Mouse (Mus musculus) left cerebral cortex, postnatal 25 days (tissue): ENCODE measurements at regions not wholly inside any gene's neighbourhood (a gene's known extent, or its start where the extent isn't known, plus 50 kb on each side); places are given as distances from the start of the nearest gene placed in this dataset.
A peak's percentile ranks its signal among the peaks of the same experiment; 100 is the strongest.

Experiments used
- DNase-seq, 2 experiments: peaks; one replicate each; pipeline ENCODE4 v3.0.0; 2022; ENCODE audit warnings: low spot score in 2 of 2, mixed read lengths in 1 of 2
- intact Hi-C: fragments of 180-260 bp; cut with DNase I; formaldehyde crosslinking; loops from one replicate; pipeline ENCODE4 v1.15.1; 2025

DNA sequence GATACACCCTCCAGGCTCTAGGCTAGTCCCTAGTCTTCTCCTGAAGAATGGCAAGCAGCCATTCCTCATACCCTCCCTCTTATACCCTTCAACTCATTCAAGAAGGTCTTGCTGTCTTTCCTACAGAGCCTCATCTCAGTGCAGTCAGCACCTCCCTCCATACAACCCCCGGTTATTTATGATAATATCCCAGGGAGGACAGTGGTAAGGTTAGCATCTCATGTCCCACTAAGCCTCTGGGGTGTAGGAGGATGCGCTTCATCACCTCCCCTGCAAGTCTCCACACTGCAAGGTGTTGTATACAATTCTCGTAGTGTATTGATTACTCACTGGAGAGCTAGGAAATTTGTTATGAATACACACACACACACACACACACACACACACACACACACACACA is 80.2 kb upstream of the Shisa6 start:
- DNase-seq, result no peak
- intact Hi-C loops, result no loop called here

DNA sequence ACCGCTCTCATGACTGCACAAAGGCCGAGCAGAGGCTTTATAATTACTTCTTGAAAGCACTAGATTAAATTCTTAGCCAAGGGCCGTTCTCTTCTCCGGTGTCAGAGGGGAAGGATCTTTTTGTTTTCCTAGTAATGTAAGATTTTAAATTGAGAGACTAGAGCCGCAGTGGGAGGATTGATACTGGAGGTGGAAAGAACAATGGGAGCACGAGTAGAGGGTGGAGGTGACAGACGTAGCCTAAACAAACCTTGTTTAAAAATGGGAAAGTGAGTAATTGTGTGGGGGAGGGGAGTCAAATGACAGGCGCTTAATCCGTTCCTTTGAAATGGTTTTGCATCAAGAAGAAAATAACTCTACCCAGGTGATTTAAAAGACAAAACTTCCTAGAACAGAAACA is 80.9 kb upstream of the Shisa6 start:
- no peak for DNase-seq
- intact Hi-C loops, result no loop called here

DNA sequence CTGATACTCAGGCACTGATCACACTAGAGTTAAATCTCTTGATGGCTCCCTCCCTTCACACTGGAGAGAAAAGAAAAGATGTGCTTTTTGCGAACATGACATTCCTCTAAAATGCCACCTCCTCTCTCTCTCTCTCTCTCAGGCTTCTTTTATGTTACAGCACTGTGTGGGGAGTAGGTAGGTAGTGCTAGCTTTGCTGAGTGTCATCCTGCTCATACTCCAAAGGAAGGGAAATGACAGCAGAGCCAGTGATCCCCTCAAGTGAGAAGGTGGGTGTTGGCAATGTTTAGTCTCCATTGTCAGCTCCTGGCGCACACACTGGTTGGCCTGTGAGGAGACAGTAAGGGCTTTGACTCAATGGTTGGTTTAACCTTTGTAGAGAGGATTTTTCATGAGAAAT is 84.0 kb upstream of the Shisa6 start:
- peak in 1 of 2 experiments; percentile 73 for DNase-seq

DNA sequence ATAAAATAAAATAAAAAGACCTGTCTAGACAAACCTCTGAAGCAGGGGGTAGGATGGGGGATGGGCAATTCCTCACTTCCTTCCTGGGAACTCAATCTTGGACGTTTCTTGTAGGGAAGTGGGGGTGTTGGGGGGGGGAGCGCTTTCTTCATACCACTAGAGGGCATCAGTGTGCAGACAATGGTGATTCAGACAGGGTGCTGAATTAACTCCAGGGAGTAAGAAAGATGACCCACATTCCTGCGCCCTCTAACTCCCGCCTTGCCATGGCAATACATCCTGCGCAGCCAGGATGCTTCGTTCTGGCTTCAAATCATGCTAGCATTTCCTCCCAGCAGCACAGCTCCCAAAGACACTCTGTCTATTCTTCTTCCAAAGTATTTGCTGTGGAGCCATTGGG is 87.4 kb upstream of the Shisa6 start:
- peak; percentile 12 to 34 for DNase-seq
- intact Hi-C loops, result loop anchor here (2.0 to 10.0 kb wide), 3 partner anchors 86 to 708 kb away; partner anchors contain the start of gene Shisa6

More for the DNA sequence above, 84.0 kb upstream of the Shisa6 start:
- intact Hi-C loops, result loop anchor here (5.0 to 10.0 kb wide), 2 partner anchors 82 to 705 kb away; partner anchors contain the start of gene Shisa6

DNA sequence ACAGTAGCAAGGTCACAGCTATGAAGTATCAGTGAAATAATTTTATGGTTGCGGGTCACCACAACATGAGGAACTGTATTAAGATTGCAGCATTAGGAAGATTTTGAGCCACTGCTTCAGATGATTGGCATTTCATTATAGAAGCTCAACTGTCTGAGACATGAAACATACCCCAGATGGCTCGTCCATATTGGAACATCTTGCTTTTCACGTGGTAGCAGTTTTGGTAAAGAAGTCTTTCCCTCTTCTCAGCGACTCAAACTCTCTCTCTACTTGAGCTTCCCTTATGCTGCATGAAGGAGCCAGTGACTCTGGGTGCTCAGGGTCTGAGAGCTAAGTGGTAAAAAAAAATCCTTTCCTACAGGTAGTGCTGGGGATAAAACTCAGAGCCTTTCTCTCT is 99.7 kb upstream of the Shisa6 start:
- no peak for DNase-seq
- intact Hi-C loops, result no loop called here

DNA sequence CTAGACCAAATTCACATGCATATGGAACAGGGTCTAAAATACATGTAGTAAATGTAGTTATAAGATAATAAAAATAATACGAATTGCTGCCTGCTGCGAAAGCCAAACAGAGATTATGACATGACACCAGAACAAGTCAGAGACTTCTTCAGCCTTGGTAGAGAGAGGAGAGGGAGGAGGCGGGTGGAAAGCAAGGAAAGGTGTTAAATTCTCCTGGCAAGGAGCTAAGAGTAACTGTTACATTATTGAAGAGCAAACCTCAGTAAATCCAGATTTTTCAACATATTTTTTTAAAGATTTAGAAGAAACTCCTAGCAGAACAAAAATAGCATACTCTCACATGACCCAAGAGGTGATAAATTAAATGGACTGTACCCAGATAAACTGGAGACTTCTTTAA is 131.0 kb upstream of the Shisa6 start:
- DNase-seq, result no peak
- intact Hi-C loops, result no loop called here

DNA sequence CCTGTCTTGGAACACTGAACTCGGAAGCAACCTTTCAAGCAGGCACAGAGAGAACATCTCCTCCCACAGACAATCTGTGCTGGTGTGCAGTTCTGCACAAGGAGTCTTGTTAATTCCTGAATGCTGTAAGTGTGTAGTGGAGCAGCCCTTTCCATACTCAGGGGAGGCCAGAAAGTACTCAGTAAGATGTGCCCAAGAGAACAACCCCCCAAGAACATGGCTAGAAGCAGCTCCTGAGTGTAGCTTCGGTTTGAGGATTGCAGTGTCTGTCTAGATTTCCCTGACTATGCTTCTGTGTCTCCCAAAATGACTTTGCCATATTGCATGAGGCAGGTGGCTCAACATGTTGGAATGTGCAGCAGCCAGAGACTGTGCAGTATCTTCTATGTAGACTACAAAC is 148.8 kb upstream of the Shisa6 start:
- intact Hi-C loops, result no loop called here
- DNase-seq, result peak; percentile 72 to 91

DNA sequence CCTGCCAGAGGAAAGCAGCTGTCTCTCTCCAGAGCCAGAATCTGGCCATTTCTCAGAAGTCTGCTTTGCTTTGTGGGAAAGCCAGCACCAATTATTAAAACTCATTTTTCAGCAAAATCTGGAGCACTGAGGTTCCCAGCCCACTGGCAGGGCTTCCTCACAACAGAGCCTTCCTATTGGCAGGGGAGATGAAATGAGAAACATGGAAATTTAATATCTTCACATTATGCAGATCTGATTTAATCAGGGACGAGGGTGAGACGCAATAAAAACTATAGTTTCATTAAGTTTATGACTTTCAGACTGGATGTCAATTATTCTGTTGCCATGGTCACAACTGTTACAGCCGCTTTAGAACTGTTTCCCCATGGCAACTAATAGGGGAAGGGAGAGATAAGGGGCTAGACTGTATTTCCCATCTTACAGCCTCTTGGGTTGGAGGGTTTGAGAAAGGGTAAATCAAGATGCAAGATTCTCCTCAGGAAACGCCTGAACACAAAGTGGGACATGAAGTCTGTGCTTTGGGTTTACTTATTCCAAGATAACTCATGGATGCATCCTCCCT is 154.4 kb upstream of the Shisa6 start:
- intact Hi-C loops, result no loop called here
- no peak for DNase-seq

DNA sequence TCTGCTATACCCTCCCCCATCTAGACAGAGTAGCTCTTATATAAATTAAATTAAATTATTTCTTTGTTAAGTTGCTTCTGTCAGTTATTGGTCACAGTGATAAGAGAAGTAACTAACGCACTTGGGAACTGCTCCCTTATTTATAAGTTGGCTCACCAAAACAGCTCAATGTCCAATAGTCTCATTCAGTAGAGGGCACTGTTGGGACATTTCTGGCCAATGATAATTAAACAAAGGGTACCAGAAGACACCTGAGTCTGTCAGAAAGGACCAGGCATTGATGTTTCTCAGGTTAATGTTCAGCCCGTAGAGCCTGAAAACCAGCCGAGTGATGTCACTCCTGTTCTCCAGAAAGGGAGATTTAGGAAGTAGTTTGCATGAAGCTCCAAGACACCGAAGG is 156.1 kb upstream of the Shisa6 start:
- intact Hi-C loops, result no loop called here
- DNase-seq, result no peak

DNA sequence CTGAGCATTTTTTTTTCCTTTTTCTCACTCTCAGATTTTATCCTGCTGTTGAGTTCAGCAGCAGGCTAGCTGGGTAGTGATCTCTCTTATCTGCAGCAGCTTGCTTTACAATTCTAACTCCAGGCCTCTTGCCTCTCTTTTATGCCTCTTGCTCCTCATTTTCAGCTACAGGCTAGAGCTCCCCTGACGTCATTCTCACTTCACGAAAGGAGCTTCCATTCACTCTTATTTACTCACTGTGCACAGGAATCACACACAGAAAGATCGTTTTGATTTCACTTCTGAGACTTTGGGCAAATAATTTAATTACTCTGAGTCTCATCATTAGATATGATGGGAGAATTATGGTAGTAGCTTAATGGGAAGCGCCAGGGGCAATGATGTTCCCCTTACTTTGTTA is 158.4 kb upstream of the Shisa6 start:
- no peak for DNase-seq
- intact Hi-C loops, result no loop called here

DNA sequence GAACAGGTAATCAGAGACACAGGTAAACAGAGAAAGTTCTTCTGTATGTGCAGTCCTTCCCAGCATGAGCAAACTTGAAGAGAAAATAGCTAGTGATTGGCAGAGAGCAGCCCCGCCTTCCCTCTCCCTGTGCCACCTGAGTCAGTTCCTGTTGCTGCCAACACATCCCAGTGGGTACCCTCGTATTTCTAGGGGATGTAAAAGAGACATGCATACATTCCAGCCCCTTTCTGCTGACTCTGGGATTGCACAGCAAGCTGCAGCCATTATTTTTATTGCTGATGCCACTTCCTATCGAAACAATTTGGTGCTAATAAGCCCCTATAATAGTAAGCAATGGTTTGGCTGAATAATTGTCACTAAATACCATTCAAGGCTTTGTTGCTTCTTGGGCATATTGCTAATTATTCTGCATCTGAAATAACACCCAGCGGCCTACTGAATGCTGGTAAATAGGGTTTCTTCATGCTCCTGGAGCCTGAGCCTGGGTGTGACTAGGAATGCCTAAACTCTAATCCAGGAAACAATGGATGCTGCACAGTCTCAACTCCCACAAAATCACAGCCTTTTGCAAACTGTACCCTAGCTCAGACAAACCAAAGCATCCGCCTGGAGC is 169.0 kb upstream of the Shisa6 start:
- intact Hi-C loops, result no loop called here
- DNase-seq, result no peak

DNA sequence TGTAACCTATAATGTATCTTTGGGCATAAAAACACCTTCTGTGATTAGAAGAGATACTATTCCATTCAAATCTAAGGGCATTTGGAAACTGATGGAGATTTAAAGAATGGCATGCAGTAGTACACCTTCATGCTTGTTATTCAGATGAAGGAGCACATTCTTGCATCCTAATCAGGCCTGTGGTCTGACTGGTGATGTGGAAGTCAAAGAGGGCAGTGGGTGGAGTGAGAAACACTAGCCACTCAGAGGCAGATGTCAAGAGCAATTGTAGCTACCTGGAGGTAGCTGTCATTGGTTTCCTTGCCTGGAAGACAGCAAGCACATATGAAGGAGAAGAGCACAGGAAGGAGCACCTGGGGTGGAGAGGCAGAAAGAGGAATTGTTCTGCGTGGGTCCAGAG is 171.0 kb upstream of the Shisa6 start:
- DNase-seq, result no peak
- intact Hi-C loops, result no loop called here

DNA sequence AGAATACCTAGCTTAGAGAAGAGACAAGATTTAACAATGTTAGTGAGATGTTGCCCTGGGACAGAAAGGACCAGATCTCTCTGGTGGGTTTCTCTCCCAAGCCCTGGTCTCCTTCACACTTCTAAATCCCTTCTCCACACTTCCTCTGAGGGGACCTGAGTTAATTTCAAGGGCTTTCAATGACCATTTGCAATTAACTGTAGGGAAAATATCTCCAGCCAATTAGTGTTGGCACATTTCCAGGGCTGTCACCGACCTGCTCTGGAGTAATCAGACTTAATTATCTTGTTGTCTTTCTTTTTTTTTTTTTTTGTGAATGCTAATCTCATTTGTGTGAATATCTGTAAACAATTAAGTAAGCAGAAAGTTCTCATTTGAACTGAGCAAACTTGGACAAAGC is 166.3 kb upstream of the Pirt start:
- intact Hi-C loops, result no loop called here
- DNase-seq, result no peak

DNA sequence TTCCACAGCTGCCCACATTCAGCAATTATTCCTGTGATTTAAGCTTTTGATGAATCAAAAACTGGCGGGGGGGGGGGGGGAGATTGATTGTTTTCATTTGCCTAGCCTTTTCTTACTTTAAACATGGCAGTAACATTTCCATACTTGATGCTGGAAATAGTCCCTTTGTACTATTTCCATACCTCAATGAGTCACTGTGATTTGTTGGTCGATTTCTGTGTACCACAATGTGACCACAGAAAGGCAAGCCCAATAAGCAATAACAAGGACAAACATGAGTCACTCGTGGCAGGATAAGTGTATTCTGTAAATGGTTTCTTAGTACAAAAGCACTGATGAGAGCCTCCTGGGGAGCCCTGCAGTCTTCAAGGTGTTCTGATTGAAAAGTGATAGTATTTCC is 121.8 kb upstream of the Pirt start:
- intact Hi-C loops, result no loop called here
- DNase-seq, result no peak

DNA sequence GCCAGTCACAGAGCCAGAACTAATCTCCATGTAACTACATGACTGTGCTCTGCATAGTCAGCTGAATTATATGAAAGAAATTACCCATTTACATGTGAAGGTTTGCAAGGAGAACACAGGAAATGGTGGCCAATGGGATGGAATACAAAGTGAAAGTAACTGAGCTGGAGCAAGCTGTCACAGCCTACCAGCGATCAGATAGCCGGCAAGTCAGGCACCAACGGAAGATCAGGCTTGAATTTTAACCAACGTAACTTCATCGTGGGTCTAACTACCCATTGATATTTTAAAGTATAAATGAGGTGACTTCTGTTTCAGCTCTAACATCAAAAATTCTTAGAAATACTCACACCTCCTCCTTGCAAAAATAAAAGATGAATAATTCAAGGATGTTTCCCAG is 104.9 kb upstream of the Pirt start:
- intact Hi-C loops, result no loop called here
- no peak for DNase-seq

DNA sequence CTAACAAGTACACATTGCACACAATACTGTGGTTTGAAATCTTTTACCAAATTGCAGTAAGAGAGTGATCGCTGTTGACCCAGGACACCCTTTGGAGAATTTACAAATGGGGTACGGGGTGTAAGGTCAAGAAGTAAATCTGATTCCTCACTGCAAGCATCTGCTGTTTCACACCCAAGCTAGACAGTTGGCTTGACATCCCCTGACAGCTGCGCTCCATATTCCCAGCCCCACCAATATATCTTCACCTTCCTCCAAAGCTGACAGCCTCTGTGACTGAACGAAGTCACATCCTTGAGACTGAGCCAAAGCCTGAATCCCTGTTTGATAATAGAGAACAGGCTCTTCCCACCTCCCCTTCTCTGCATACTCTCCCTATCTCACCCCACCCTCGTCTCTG is 98.5 kb upstream of the Pirt start:
- DNase-seq, result no peak
- intact Hi-C loops, result no loop called here

DNA sequence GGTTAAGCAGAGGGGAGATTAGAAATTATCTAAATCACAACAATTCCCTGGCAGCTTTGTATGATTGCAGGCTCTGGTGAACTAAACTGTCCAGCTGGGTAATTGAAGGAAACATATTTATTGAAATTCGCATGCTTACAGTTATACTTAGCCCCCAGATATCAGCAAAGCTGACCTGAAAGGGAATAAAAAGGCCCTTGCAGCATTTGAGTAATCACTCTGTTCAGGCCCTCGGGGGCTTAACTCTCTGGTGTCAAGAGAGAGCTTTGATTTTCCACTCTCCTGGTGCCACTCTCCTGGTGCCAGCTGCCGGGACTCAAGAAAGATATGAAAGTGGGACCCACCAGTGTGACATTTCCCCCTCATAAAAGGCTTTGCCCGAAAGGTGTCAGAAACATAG is 98.0 kb upstream of the Pirt start:
- DNase-seq, result no peak
- intact Hi-C loops, result no loop called here

DNA sequence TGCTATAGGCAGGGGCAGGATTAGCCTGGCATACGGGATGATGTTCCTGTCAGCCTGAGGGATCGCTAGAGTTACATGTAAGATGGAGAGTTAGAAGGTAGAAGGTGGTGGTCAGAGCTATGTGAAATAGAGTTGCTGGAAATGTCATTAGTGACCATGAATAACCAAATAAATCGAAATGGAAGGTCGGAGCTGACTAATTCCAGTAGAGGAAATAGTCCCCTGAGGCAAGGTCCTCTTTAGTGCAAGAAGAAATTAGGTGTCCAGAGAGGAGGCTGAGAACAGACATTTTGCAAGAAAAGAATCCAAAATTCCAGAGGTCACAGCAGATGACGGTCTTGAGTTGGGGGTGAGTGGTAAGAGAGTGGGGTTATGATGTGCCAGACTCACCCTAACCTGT is 75.9 kb upstream of the Pirt start:
- DNase-seq, result no peak
- intact Hi-C loops, result no loop called here

DNA sequence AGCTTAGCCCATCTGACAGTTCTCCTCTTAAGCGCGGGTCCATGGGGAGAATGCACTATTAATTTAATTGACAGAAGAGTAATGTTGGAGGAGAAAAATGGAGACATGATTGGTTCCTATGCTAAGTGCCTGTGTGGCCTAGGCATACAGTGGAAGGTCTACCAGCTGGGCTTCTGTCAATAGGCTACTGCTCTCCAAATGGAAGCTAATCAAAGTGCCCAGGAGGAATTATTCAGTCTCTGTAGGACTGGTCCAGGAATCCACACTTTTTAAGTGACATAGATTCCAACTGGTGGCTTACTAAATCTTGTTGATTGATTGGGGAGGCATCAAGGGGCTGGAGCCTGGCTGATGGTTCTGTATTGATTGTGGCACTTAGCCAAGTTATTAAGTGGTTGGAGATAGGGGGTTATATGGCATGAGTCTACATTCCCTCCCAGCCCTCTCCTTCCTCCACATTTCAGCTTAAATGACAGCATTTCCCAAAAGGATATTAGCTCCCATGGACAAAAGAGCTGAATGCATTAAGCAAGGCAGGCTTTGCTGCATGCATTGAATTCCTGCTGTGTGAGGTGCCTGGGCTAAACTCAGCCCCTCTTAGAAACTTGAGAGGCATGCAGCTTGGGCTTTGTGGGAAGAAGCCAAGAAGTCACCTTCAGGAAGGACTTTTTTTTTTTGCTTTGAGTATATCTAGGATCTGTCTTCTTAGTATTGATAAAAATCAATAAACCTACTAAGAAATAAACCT is 75.0 kb upstream of the Pirt start:
- intact Hi-C loops, result no loop called here
- no peak for DNase-seq

DNA sequence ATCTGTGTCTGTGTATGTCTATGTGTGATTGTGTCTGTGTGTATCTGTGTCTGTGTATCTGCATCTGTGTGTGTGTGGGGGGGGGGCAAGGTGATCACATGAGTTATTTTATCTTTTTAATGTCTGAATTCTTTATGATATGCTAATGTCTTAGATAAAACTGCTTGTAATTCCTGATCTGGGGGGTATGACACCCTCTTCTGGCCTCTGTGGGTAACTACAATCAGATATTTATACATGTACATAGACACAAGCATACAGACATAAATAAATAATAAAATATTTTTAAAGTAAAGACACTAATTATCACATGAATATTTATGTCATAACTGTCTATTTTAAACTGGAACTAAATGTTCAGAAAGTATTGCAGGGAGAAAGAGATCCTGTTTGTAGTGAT is 66.5 kb upstream of the Pirt start:
- peak in 1 of 2 experiments; percentile 9 for DNase-seq
- intact Hi-C loops, result no loop called here

DNA sequence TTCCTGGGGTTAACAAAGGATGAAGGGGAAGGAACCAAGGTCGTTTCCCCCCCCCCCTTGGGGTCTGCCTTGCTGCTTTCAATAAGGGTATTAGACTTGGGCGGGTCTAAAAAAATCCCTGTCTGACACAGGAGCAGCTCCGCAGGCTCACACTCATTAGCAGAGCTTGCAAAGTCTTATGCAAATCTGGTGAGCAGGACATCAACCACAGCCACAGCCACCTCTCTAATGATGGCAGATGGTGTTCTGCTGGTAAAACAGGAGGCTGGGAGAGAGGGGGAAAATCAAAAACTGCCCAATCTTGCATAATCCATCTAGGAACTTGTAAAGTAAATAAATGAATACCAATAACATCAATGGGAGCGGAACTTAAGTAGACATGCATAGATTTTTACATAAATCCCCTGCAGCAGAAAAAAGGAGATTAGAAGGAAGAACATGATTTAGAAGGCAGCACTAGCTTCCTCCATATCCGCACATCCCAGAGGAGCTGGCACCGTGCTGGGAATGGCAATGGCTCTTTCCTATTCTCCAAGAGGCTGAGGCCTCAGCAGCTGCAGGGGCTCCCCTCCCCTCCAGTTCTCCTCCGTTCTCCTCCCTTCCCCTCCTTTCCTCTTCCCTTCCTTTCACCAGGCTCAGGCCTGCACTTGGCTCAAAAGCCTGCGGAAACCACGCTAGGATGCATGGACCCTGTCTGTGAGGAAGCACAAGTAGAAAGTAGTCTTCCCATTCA is 65.6 kb upstream of the Pirt start:
- peak; percentile 4 to 8 for DNase-seq
- intact Hi-C loops, result no loop called here
